Mouse (Mus musculus): ENCODE measurements at regions not wholly inside any gene's neighbourhood (a gene's known extent, or its start where the extent isn't known, plus 50 kb on each side); places are given as distances from the start of the nearest gene placed in this dataset.
A peak's percentile ranks its signal among the peaks of the same experiment; 100 is the strongest.

GRCm38 (mm10) chr3:21833111-21833510 is 243.3 kb upstream of the Tbl1xr1 start:
- no peak for DNase-seq (ENCODE audit: low spot score in 2 of 2)
- intact Hi-C loops (cut with DNase I), result no loop called here

GRCm38 (mm10) chr3:21835526-21835925 is 240.9 kb upstream of the Tbl1xr1 start:
- peak in 1 of 2 experiments; percentile 18 for DNase-seq (ENCODE audit: low spot score in 2 of 2)
- intact Hi-C loops (cut with DNase I), result no loop called here

- no peak for DNase-seq (ENCODE audit: low spot score in 2 of 2)
- intact Hi-C loops (cut with DNase I), result no loop called here
Measured at GRCm38 (mm10) chr3:21837297-21837946, 239.0 kb upstream of the Tbl1xr1 start.

- no peak for DNase-seq (ENCODE audit: low spot score in 2 of 2)
- intact Hi-C loops (cut with DNase I), result no loop called here
Measured at GRCm38 (mm10) chr3:21840751-21841488, 235.5 kb upstream of the Tbl1xr1 start.

- intact Hi-C loops (cut with DNase I), result no loop called here
- DNase-seq (ENCODE audit: low spot score in 2 of 2), result no peak
Measured at GRCm38 (mm10) chr3:21841506-21841905, 234.9 kb upstream of the Tbl1xr1 start.

GRCm38 (mm10) chr3:21842545-21843291 is 233.7 kb upstream of the Tbl1xr1 start:
- intact Hi-C loops (cut with DNase I), result no loop called here

GRCm38 (mm10) chr3:21843292-21843852 is 233.1 kb upstream of the Tbl1xr1 start:
- intact Hi-C loops (cut with DNase I), result no loop called here
- no peak for DNase-seq (ENCODE audit: low spot score in 2 of 2)

More at GRCm38 (mm10) chr3:21842545-21843291, 233.7 kb upstream of the Tbl1xr1 start:
- no peak for DNase-seq (ENCODE audit: low spot score in 2 of 2)

GRCm38 (mm10) chr3:21849831-21850230 is 226.6 kb upstream of the Tbl1xr1 start:
- no peak for DNase-seq (ENCODE audit: low spot score in 2 of 2)
- intact Hi-C loops (cut with DNase I), result no loop called here

GRCm38 (mm10) chr3:21850977-21851376 is 225.5 kb upstream of the Tbl1xr1 start:
- DNase-seq (ENCODE audit: low spot score in 2 of 2), result no peak

GRCm38 (mm10) chr3:21854340-21854739 is 222.1 kb upstream of the Tbl1xr1 start:
- intact Hi-C loops (cut with DNase I), result no loop called here
- no peak for DNase-seq (ENCODE audit: low spot score in 2 of 2)

More at GRCm38 (mm10) chr3:21850977-21851376, 225.5 kb upstream of the Tbl1xr1 start:
- intact Hi-C loops (cut with DNase I), result no loop called here

- intact Hi-C loops (cut with DNase I), result no loop called here
Measured at GRCm38 (mm10) chr3:21859436-21859835, 217.0 kb upstream of the Tbl1xr1 start.

GRCm38 (mm10) chr3:21860915-21861635 is 215.4 kb upstream of the Tbl1xr1 start:
- intact Hi-C loops (cut with DNase I), result no loop called here
- DNase-seq (ENCODE audit: low spot score in 2 of 2), result no peak

More at GRCm38 (mm10) chr3:21859436-21859835, 217.0 kb upstream of the Tbl1xr1 start:
- no peak for DNase-seq (ENCODE audit: low spot score in 2 of 2)

GRCm38 (mm10) chr3:21861636-21861970 is 214.8 kb upstream of the Tbl1xr1 start:
- DNase-seq (ENCODE audit: low spot score in 2 of 2), result no peak
- intact Hi-C loops (cut with DNase I), result no loop called here

- no peak for DNase-seq (ENCODE audit: low spot score in 2 of 2)
- intact Hi-C loops (cut with DNase I), result no loop called here
Measured at GRCm38 (mm10) chr3:21864391-21864790, 212.1 kb upstream of the Tbl1xr1 start.

- intact Hi-C loops (cut with DNase I), result no loop called here
Measured at GRCm38 (mm10) chr3:21865856-21866255, 210.6 kb upstream of the Tbl1xr1 start.

GRCm38 (mm10) chr3:21878396-21878795 is 198.1 kb upstream of the Tbl1xr1 start:
- no peak for DNase-seq (ENCODE audit: low spot score in 2 of 2)
- intact Hi-C loops (cut with DNase I), result no loop called here

More at GRCm38 (mm10) chr3:21865856-21866255, 210.6 kb upstream of the Tbl1xr1 start:
- DNase-seq (ENCODE audit: low spot score in 2 of 2), result no peak

- DNase-seq (ENCODE audit: low spot score in 2 of 2), result no peak
- intact Hi-C loops (cut with DNase I), result no loop called here
Measured at GRCm38 (mm10) chr3:21884216-21884615, 192.2 kb upstream of the Tbl1xr1 start.

- no peak for DNase-seq (ENCODE audit: low spot score in 2 of 2)
- intact Hi-C loops (cut with DNase I), result no loop called here
Measured at GRCm38 (mm10) chr3:21888710-21889109, 187.7 kb upstream of the Tbl1xr1 start.

GRCm38 (mm10) chr3:21891819-21892480 is 184.5 kb upstream of the Tbl1xr1 start:
- intact Hi-C loops (cut with DNase I), result no loop called here

More at GRCm38 (mm10) chr3:21891819-21892480, 184.5 kb upstream of the Tbl1xr1 start:
- DNase-seq (ENCODE audit: low spot score in 2 of 2), result no peak

Data from left cerebral cortex, postnatal 14 days (tissue).